Mouse (Mus musculus) intestine, postnatal 0 days (tissue): Measurements from ENCODE around the gene Cadm4. TPM values are rescaled to one million over a fixed set of nuclear protein-coding genes. Genes with fewer than 3 reads are reported as not detected.
A peak's percentile ranks its signal among the peaks of the same experiment; 100 is the strongest.

Source experiments
- ATAC-seq: fragments of 200-750 bp; cut with Nextera tagmentation; 2 replicates; pipeline ENCODE4 v1.8.0; 2017; ENCODE audit warnings: mild to moderate bottlenecking, moderate TSS enrichment, moderate library complexity
- H3K27ac ChIP-seq: fragments of 300-500 bp; sonication (generic); 2 replicates; pipeline ENCODE4 v1.5.1; 2014; ENCODE audit warnings: mild to moderate bottlenecking, low read depth, low read length, moderate library complexity
- H3K27me3 ChIP-seq: fragments of 300-500 bp; sonication (generic); replicated peaks from 2 replicates; pipeline ENCODE4 v1.6.1; 2014; ENCODE audit warnings: low read length, mixed read lengths; ENCODE audit not compliant: control insufficient read depth, insufficient read depth
- H3K36me3 ChIP-seq: fragments of 300-500 bp; sonication (generic); 2 replicates; pipeline ENCODE4 v1.6.1; 2014; ENCODE audit warnings: mild to moderate bottlenecking, moderate library complexity; ENCODE audit not compliant: control insufficient read depth, insufficient read depth
- H3K4me1 ChIP-seq: fragments of 300-500 bp; sonication (generic); replicated peaks from 2 replicates; pipeline ENCODE4 v1.6.1; 2014; ENCODE audit warnings: antibody characterized with exemption, low read length, mixed read lengths; ENCODE audit not compliant: control insufficient read depth, insufficient read depth
- H3K4me2 ChIP-seq: fragments of 300-500 bp; sonication (generic); replicated peaks from 2 replicates; pipeline ENCODE4 v1.6.1; 2014; ENCODE audit warnings: low read depth, mild to moderate bottlenecking, moderate library complexity
- H3K4me3 ChIP-seq: fragments of 300-500 bp; sonication (generic); 2 replicates; pipeline ENCODE4 v1.5.1; 2014; ENCODE audit warnings: low read depth, low read length
- H3K9ac ChIP-seq: fragments of 300-500 bp; sonication (generic); 2 replicates; pipeline ENCODE4 v1.6.1; 2014; ENCODE audit warnings: mild to moderate bottlenecking, low read depth, low read length
- H3K9me3 ChIP-seq: fragments of 300-500 bp; sonication (generic); 2 replicates; pipeline ENCODE4 v1.6.1; 2016; ENCODE audit warnings: mixed run types; ENCODE audit not compliant: control insufficient read depth
- CTCF ChIP-seq: sonication (generic); IDR thresholded peaks from 2 replicates; pipeline ENCODE4 v1.5.1; 2016; ENCODE audit warnings: low read depth, mild to moderate bottlenecking, control low read depth, antibody characterized with exemption, moderate library complexity
- WGBS: fragments of 180-500 bp; shearing (Covaris S2); extraction: QIAGEN DNeasy Blood & Tissue Kit; methylation state at CpG from one replicate; pipeline ENCODE4 v1.1.7; 2014; 5-methylcytosine and 5-hydroxymethylcytosine counted together
- polyA plus RNA-seq: library from polyadenylated mRNA; unstranded; fragments of >200 nt; fragmentation: Nextera tagmentation; extraction: Ambion mirVana; gene quantifications from 2 replicates; pipeline ENCODE4 v1.2.1, GENCODE M21; 2015

Cadm4 gene
- polyA plus RNA-seq, 1 experiment from 2014 or later: 1.4 TPM

DNA sequence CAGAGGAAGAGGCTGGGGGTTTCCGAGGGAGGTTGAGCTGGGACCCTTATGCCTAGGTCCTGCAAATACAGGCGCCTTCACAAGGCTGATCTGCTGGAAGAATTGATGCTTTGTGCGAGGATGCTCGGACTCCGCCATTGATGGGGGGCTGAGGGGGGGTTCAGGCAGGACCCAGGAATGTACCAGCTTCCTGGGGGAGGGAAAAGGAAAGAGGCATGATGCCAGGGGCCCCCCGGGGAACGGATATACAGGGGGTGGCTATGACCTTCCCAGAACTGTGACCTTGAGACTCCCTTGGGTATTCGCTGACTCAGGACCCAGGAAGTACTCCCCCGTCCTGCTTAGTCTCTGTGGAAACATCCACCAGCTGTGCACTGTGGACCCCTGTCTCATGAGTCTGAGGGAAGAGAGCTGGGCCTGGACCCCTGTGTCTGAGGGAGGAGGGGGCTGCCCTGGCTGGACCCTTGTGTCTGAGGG, 4.9 kb downstream of the Cadm4 start:
- no peak overlapping the region for H3K27ac ChIP-seq
- TF ChIP-seq CTCF: no peak
- no peak overlapping the region for H3K9ac ChIP-seq
- no peaks in the 10 kb centered on the region for H3K36me3 ChIP-seq
- no peak overlapping the region for H3K4me2 ChIP-seq
- no peaks in the 10 kb centered on the region for H3K4me1 ChIP-seq
- 66% methylated on average over 9 of the region's 9 CpGs for WGBS
- H3K27me3 ChIP-seq: peaks cover 16% of the 10 kb centered on the region
- H3K4me3 ChIP-seq: no peak overlapping the region
- no peaks in the 10 kb centered on the region for H3K9me3 ChIP-seq
- no peak for ATAC-seq

- TF ChIP-seq CTCF: no peak
- Histone ChIP-seq H3K4me3 (no peak overlapping the region), H3K4me2 (no peak overlapping the region), H3K27me3 (0 out of 2 replicates have a peak, but pooled peaks cover 9% of the 10 kb centered on the region), H3K36me3 (no peaks in the 10 kb centered on the region), H3K9ac (no peak overlapping the region), H3K9me3 (no peaks in the 10 kb centered on the region), H3K27ac (no peak overlapping the region), H3K4me1 (no peaks in the 10 kb centered on the region)
- no peak for ATAC-seq
- 63% methylated on average over 3 of the region's 3 CpGs for WGBS
Measured at GRCm38 (mm10) chr7:24487403-24487802, 5.6 kb downstream of the Cadm4 start.

DNA sequence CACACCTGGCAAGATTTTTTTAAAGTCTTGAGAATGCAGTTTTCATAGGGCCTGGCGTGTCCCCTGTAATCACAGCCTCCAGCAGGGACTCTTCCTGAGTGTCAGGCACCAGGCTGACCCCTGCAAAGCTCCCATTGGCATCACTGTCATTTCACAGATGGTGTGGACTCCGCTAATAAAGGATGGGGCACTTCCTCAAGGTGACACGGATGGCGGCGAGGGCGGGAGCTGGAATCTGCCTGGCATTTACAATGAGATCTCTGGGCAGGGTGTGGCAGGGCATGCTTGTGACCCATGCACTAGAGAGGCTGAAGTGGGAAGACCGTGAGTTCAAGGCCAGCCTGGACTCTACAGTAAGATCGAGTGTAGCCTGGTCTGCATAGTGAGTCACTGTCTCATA, 6.5 kb downstream of the Cadm4 start:
- Histone ChIP-seq H3K27me3 (0 out of 2 replicates have a peak, but pooled peaks cover 5% of the 10 kb centered on the region), H3K9me3 (no peaks in the 10 kb centered on the region), H3K9ac (no peak overlapping the region), H3K36me3 (no peaks in the 10 kb centered on the region), H3K4me2 (no peak overlapping the region), H3K4me1 (no peaks in the 10 kb centered on the region), H3K27ac (no peak overlapping the region), H3K4me3 (no peak overlapping the region)
- no peak for ATAC-seq
- no peak for TF ChIP-seq CTCF
- 83% methylated on average over 8 of the region's 8 CpGs for WGBS

- H3K27me3 ChIP-seq: peaks cover 24% of the 10 kb centered on the region
- H3K4me1 ChIP-seq: no peaks in the 10 kb centered on the region
- H3K4me2 ChIP-seq: peak overlapping the region; percentile 45
- no peak overlapping the region for H3K27ac ChIP-seq
- no peaks in the 10 kb centered on the region for H3K9me3 ChIP-seq
- 11% methylated on average over 43 of the region's 43 CpGs for WGBS
- no peak; the same call in 1 of the 2 replicates for ATAC-seq
- H3K4me3 ChIP-seq: 0 out of 2 replicates have a peak overlapping the region, but pooled peaks have one; percentile 18
- TF ChIP-seq CTCF: no peak
- no peak overlapping the region for H3K9ac ChIP-seq
- no peaks in the 10 kb centered on the region for H3K36me3 ChIP-seq
Measured at GRCm38 (mm10) chr7:24499856-24500577, 18.2 kb downstream of the Cadm4 start.

GRCm38 (mm10) chr7:24500929-24501328, 19.1 kb downstream of the Cadm4 start:
- no peak overlapping the region for H3K27ac ChIP-seq
- H3K4me3 ChIP-seq: no peak overlapping the region
- no peak overlapping the region for H3K4me2 ChIP-seq
- peaks cover 24% of the 10 kb centered on the region for H3K27me3 ChIP-seq
- no peaks in the 10 kb centered on the region for H3K36me3 ChIP-seq
- WGBS: 39% methylated on average over 7 of the region's 7 CpGs
- no peak for ATAC-seq
- no peaks in the 10 kb centered on the region for H3K4me1 ChIP-seq
- no peak overlapping the region for H3K9ac ChIP-seq
- no peaks in the 10 kb centered on the region for H3K9me3 ChIP-seq
- peak; percentile 58 for TF ChIP-seq CTCF

- no peak overlapping the region for H3K4me2 ChIP-seq
- no peaks in the 10 kb centered on the region for H3K4me1 ChIP-seq
- no peak overlapping the region for H3K9ac ChIP-seq
- 39% methylated on average over 21 of the region's 21 CpGs for WGBS
- no peak overlapping the region for H3K4me3 ChIP-seq
- H3K27ac ChIP-seq: no peak overlapping the region
- peak; percentile 57 for TF ChIP-seq CTCF
- H3K27me3 ChIP-seq: peaks cover 24% of the 10 kb centered on the region
- no peaks in the 10 kb centered on the region for H3K36me3 ChIP-seq
- ATAC-seq: no peak
- no peaks in the 10 kb centered on the region for H3K9me3 ChIP-seq
Measured at GRCm38 (mm10) chr7:24501492-24501891, 19.7 kb downstream of the Cadm4 start.
